Mouse (Mus musculus): ENCODE data around the gene Ankrd61. TPM values are rescaled to one million over a fixed set of nuclear protein-coding genes. Genes with fewer than 3 reads are reported as not detected.
A peak's percentile ranks its signal among the peaks of the same experiment; 100 is the strongest.

The Ankrd61 gene
- total RNA-seq, 1 experiment, result 0.45 TPM

DNA sequence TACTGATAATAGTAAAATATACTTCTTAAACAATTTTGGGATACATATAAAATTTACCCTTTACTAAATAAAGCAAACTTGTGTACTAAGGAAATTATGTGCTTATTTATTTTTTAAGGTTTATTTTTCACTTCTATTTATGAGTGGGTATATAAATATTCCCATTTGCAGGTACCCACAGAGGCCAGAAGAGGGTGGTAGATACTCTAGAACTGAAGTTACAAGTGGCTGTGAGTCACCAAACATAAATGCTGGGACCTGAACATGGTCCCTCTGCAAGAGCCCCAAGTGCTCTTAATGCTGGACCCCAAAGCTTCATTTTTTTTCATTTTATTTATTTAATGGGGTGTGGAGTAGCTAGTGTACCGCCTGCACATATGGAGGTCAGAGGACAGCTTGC, 36.4 kb upstream of the Ankrd61 start:
- H3K9me3 ChIP-seq (ENCODE audit: control insufficient read depth, insufficient read depth, low read depth, low read length), result no peaks in the 10 kb centered on the region
- peaks cover 0 to 3% of the 10 kb centered on the region in 2 experiments; a peak in 1 of 4 replicates for H3K4me1 ChIP-seq (ENCODE audit: control insufficient read depth in 2 of 2, insufficient read depth in 2 of 2, low read length in 2 of 2, poor library complexity in 1 of 2)
- H3K4me3 ChIP-seq (ENCODE audit: insufficient read depth in 1 of 2, low read depth in 1 of 2, low read length in 2 of 2, poor library complexity in 1 of 2, severe bottlenecking in 1 of 2), result no peak overlapping the region
- DNase-seq (ENCODE audit: low read depth, low spot score), result no peak
- no peak overlapping the region for H3K27ac ChIP-seq (ENCODE audit: insufficient read depth, low read depth, low read length, poor library complexity, severe bottlenecking)
- no peak overlapping the region for H3K9ac ChIP-seq (ENCODE audit: insufficient read depth, low read depth, low read length, poor library complexity, severe bottlenecking)
- TF ChIP-seq ZNF384 (IDR thresholded peaks at IDR 0.05; ENCODE audit: low read depth, low read length), result no peak
- no peak for TF ChIP-seq CHD2 (IDR thresholded peaks at IDR 0.05; ENCODE audit: low read depth, low read length)
- in situ Hi-C loops (cut with MboI; ENCODE audit: low sequenced_read_pairs in 2 of 2, unreplicated experiment in 2 of 2), result no loop called here
- H3K36me3 ChIP-seq (ENCODE audit: control insufficient read depth, insufficient read depth, low read length, poor library complexity, severe bottlenecking), result peaks cover 11% of the 10 kb centered on the region

DNA sequence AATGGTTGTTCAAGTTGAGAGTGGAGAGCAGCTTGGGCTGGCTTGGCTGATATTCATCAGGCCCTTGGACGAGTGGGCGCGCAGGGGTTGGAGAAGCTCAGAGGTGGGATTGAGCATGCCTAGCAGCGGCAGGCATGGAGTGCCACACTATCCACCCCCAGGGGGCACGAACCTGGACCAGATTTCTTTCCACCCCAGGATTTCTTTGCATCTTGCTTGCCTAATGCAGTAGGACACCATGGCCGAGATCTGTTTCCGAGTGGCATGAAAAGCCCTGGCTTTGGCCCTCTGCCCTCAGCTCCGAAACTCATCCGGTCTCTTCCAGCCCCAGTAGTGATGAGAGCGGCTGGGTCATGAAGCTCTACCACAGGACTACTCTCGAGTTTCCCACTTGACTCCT, 35.9 kb upstream of the Ankrd61 start:
- H3K9me3 ChIP-seq (ENCODE audit: control insufficient read depth, insufficient read depth, low read depth, low read length), result no peaks in the 10 kb centered on the region
- H3K9ac ChIP-seq (ENCODE audit: insufficient read depth, low read depth, low read length, poor library complexity, severe bottlenecking), result no peak overlapping the region
- H3K27ac ChIP-seq (ENCODE audit: insufficient read depth, low read depth, low read length, poor library complexity, severe bottlenecking), result no peak overlapping the region
- peak overlapping the region in 1 of 2 experiments; percentile 6; a peak in 2 of 4 replicates for H3K4me3 ChIP-seq (ENCODE audit: insufficient read depth in 1 of 2, low read depth in 1 of 2, low read length in 2 of 2, poor library complexity in 1 of 2, severe bottlenecking in 1 of 2)
- DNase-seq (ENCODE audit: low read depth, low spot score), result no peak
- peaks cover 13% of the 10 kb centered on the region for H3K36me3 ChIP-seq (ENCODE audit: control insufficient read depth, insufficient read depth, low read length, poor library complexity, severe bottlenecking)
- no peak for TF ChIP-seq MAFK (IDR thresholded peaks at IDR 0.05; ENCODE audit: insufficient read depth, low read depth, low read length)
- TF ChIP-seq ZNF384 (IDR thresholded peaks at IDR 0.05; ENCODE audit: low read depth, low read length), result no peak
- TF ChIP-seq HCFC1 (IDR thresholded peaks at IDR 0.05; ENCODE audit: borderline replicate concordance, insufficient read depth, low read length), result no peak
- TF ChIP-seq ZC3H11A (IDR thresholded peaks at IDR 0.05; ENCODE audit: borderline replicate concordance, low read depth, low read length), result no peak
- TF ChIP-seq CHD2 (IDR thresholded peaks at IDR 0.05; ENCODE audit: low read depth, low read length), result no peak
- in situ Hi-C loops (cut with MboI; ENCODE audit: low sequenced_read_pairs in 2 of 2, unreplicated experiment in 2 of 2), result no loop called here
- peaks cover 0 to 3% of the 10 kb centered on the region in 2 experiments; a peak in 1 of 4 replicates for H3K4me1 ChIP-seq (ENCODE audit: control insufficient read depth in 2 of 2, insufficient read depth in 2 of 2, low read length in 2 of 2, poor library complexity in 1 of 2)

DNA sequence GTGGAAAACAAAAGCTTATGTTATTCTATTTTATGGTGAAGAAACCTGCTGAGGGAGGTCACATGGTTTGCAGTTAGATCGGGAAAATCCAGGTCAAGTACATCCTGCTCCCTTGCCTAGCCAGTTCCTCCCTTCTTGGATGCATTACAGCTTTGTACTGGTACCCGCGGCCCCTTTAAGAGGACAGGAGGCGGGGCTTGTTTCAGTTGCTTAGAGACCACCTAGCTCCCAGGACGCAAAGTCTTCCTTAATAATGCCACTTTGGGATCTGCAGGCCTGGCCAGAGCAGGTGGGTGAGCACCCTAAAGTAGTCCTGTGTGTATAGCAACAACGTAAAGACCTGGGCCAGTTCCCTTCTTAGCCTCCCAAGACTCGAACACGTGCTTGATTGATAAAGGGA, 35.3 kb upstream of the Ankrd61 start, which contains the start of gene Rsph10b:
Gene Rsph10b, plus strand, starts transcription at position 205 of the 400 bp plus-strand sequence.
- peaks cover 17% of the 10 kb centered on the region for H3K36me3 ChIP-seq (ENCODE audit: control insufficient read depth, insufficient read depth, low read length, poor library complexity, severe bottlenecking)
- DNase-seq (ENCODE audit: low read depth, low spot score), result no peak
- in situ Hi-C loops (cut with MboI; ENCODE audit: low sequenced_read_pairs in 2 of 2, unreplicated experiment in 2 of 2), result no loop called here
- H3K27ac ChIP-seq (ENCODE audit: insufficient read depth, low read depth, low read length, poor library complexity, severe bottlenecking), result no peak within 1 kb of the TSS
- no peak for TF ChIP-seq MAFK (IDR thresholded peaks at IDR 0.05; ENCODE audit: insufficient read depth, low read depth, low read length)
- no peak for TF ChIP-seq ZNF384 (IDR thresholded peaks at IDR 0.05; ENCODE audit: low read depth, low read length)
- TF ChIP-seq ZC3H11A (IDR thresholded peaks at IDR 0.05; ENCODE audit: borderline replicate concordance, low read depth, low read length), result no peak
- no peak for TF ChIP-seq HCFC1 (IDR thresholded peaks at IDR 0.05; ENCODE audit: borderline replicate concordance, insufficient read depth, low read length)
- peak within 1 kb of the TSS; percentile 6 to 8; a peak in 3 of 4 replicates for H3K4me3 ChIP-seq (ENCODE audit: insufficient read depth in 1 of 2, low read depth in 1 of 2, low read length in 2 of 2, poor library complexity in 1 of 2, severe bottlenecking in 1 of 2)
- H3K4me1 ChIP-seq (ENCODE audit: control insufficient read depth in 2 of 2, insufficient read depth in 2 of 2, low read length in 2 of 2, poor library complexity in 1 of 2), result peaks cover 0 to 3% of the 10 kb centered on the region in 2 experiments; a peak in 1 of 4 replicates
- no peak within 1 kb of the TSS for H3K9ac ChIP-seq (ENCODE audit: insufficient read depth, low read depth, low read length, poor library complexity, severe bottlenecking)
- H3K9me3 ChIP-seq (ENCODE audit: control insufficient read depth, insufficient read depth, low read depth, low read length), result no peaks in the 10 kb centered on the region

DNA sequence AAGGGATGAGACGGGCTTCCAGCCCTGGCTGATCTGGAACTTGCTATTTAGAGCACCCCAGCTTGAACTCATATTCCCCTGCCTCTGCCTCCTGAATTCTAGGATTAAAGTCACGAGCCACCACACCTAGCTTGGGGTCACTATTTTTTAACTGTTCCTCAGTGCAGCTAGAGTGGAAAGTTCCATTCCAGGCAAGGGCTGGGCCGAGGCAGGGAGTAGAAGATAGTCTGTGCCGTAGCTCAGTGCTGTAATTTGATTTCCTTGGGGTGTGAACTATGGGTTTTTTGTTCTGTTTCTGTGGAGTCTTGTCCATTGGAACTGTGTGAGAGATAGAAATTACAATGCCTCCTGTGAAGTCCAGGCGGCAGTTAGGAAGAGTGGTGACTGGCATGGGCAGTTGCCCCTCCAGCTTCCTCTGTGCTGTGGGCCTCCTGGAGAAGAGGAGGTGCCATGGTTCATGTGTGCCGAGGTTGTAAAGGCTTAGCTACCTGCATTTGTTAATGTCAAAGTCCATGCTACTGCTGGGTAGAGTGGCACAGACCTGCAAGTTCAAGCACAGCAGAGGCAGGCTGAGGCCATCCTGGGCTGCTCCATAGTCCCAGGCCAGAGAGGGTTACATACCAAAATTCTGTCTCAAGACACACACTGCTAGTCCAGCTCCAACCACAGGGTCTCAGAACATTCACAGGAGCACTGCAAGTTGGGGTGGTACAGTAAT, 34.5 kb upstream of the Ankrd61 start:
- in situ Hi-C loops (cut with MboI; ENCODE audit: low sequenced_read_pairs in 2 of 2, unreplicated experiment in 2 of 2), result no loop called here
- Histone ChIP-seq H3K36me3 (ENCODE audit: control insufficient read depth, insufficient read depth, low read length, poor library complexity, severe bottlenecking) (peaks cover 17% of the 10 kb centered on the region), H3K27ac (ENCODE audit: insufficient read depth, low read depth, low read length, poor library complexity, severe bottlenecking) (no peak overlapping the region), H3K9ac (ENCODE audit: insufficient read depth, low read depth, low read length, poor library complexity, severe bottlenecking) (no peak overlapping the region), H3K4me3 (ENCODE audit: insufficient read depth in 1 of 2, low read depth in 1 of 2, low read length in 2 of 2, poor library complexity in 1 of 2, severe bottlenecking in 1 of 2) (no peak overlapping the region), H3K4me1 (ENCODE audit: control insufficient read depth in 2 of 2, insufficient read depth in 2 of 2, low read length in 2 of 2, poor library complexity in 1 of 2) (peaks cover 0 to 3% of the 10 kb centered on the region in 2 experiments; a peak in 1 of 4 replicates), H3K9me3 (ENCODE audit: control insufficient read depth, insufficient read depth, low read depth, low read length) (no peaks in the 10 kb centered on the region)
- TF ChIP-seq MAFK (IDR thresholded peaks at IDR 0.05; ENCODE audit: insufficient read depth, low read depth, low read length) (no peak), ZNF384 (IDR thresholded peaks at IDR 0.05; ENCODE audit: low read depth, low read length) (no peak), ZC3H11A (IDR thresholded peaks at IDR 0.05; ENCODE audit: borderline replicate concordance, low read depth, low read length) (no peak), HCFC1 (IDR thresholded peaks at IDR 0.05; ENCODE audit: borderline replicate concordance, insufficient read depth, low read length) (no peak), CHD2 (IDR thresholded peaks at IDR 0.05; ENCODE audit: low read depth, low read length) (no peak)
- no peak for DNase-seq (ENCODE audit: low read depth, low spot score)
